In the genomic region with DNA sequence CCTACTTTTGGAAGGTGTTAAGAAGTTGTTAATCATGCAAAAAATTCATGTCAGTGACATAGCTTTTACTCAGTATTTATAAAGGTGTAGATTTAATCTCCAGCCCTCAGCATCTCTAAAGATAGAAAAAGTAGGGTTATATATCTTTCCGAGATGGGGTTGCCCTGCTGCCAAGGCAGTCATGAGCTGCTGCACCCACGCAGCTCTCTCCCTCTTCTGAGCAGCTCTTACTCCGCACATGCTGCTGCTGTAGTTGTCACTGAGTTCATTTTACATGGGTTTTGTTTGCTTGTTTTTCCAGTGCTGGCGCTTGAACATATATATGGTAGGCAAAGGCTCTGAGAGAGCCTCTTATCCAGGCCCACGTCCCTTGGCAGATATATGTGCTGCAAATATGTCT, we compare ENCODE assay signal across 21 mouse cellular contexts. TPM values are rescaled to one million over a fixed set of nuclear protein-coding genes. Genes with fewer than 3 reads are reported as not detected.
DNase-seq lines count a peak whose midpoint lies in the region; ATAC-seq and TF ChIP-seq lines count a peak whose summit lies in the region.
"Had no signal": no experiment of that assay in that cellular context is flagged by ENCODE, and none has a peak within 500 bp of the region (broad histone marks: within the 10 kb centered on the region; RNA-seq: fewer than 3 reads in every experiment).

No protein-coding gene starts in this region.

- peaks cover 40% of the 10 kb centered on the region for H3K4me1 ChIP-seq in limb, embryonic 13.5 days
- H3K4me1 ChIP-seq in limb, embryonic 10.5 days, result peaks cover 10% of the 10 kb centered on the region; the same call in 1 of the 2 replicates
- 0 out of 2 replicates have a peak, but pooled peaks cover 3% of the 10 kb centered on the region for H3K4me1 ChIP-seq in liver, postnatal 0 days (ENCODE audit: insufficient read depth)
- H3K4me1 ChIP-seq: midbrain, embryonic 15.5 days had no signal

- H3K4me2 ChIP-seq in limb, embryonic 13.5 days (replicated peaks), result no peak overlapping the region
- H3K4me2 ChIP-seq in liver, postnatal 0 days (ENCODE audit: low read depth, low read length), result no peak overlapping the region
- H3K4me2 ChIP-seq: heart, embryonic 11.5 days; liver, embryonic 12.5 days; lung, embryonic 14.5 days; midbrain, embryonic 15.5 days; neural tube, embryonic 15.5 days had no signal

- peaks cover 15% of the 10 kb centered on the region for H3K36me3 ChIP-seq in limb, embryonic 13.5 days
- peaks cover 40% of the 10 kb centered on the region for H3K36me3 ChIP-seq in limb, embryonic 10.5 days
- H3K36me3 ChIP-seq in liver, postnatal 0 days (replicated peaks; ENCODE audit: insufficient read depth, low read length), result peaks cover 7% of the 10 kb centered on the region

- H3K9ac ChIP-seq in limb, embryonic 13.5 days, result no peak overlapping the region
- H3K9ac ChIP-seq in liver, postnatal 0 days (replicated peaks), result no peak overlapping the region
- H3K9ac ChIP-seq: liver, embryonic 12.5 days; lung, embryonic 14.5 days; midbrain, embryonic 15.5 days; neural tube, embryonic 15.5 days had no signal

- no peaks in the 10 kb centered on the region for H3K27me3 ChIP-seq in limb, embryonic 13.5 days
- H3K27me3 ChIP-seq in limb, embryonic 10.5 days (ENCODE audit: low read depth, poor library complexity, severe bottlenecking), result no peaks in the 10 kb centered on the region
- no peaks in the 10 kb centered on the region for H3K27me3 ChIP-seq in liver, postnatal 0 days (ENCODE audit: insufficient read depth, low read length)
- H3K27me3 ChIP-seq: CH12.LX; liver, embryonic 12.5 days; midbrain, embryonic 15.5 days; neural tube, embryonic 15.5 days had no signal

- no peak overlapping the region for H3K4me3 ChIP-seq in limb, embryonic 13.5 days
- H3K4me3 ChIP-seq in limb, embryonic 10.5 days, result no peak overlapping the region
- no peak overlapping the region for H3K4me3 ChIP-seq in liver, postnatal 0 days (ENCODE audit: low read depth, low read length)
- H3K4me3 ChIP-seq: liver, embryonic 12.5 days; midbrain, embryonic 15.5 days; neural tube, embryonic 15.5 days had no signal

- TF ChIP-seq CTCF in liver, postnatal 0 days (IDR thresholded peaks at IDR 0.05; ENCODE audit: low read depth), result no peak

- WGBS in limb, embryonic 13.5 days, result 76% methylated on average over 5 of the region's 5 CpGs
- WGBS in limb, embryonic 10.5 days, result 91% methylated on average over 5 of the region's 5 CpGs
- 90% methylated on average over 5 of the region's 5 CpGs for WGBS in liver, postnatal 0 days (ENCODE audit: insufficient replicate concordance)

- no peak overlapping the region for H3K27ac ChIP-seq in limb, embryonic 13.5 days
- no peak overlapping the region for H3K27ac ChIP-seq in limb, embryonic 10.5 days
- H3K27ac ChIP-seq in liver, postnatal 0 days (ENCODE audit: low read depth), result no peak overlapping the region
- H3K27ac ChIP-seq: liver, embryonic 12.5 days; midbrain, embryonic 15.5 days; neural tube, embryonic 15.5 days had no signal

- DNase-seq in frontal cortex, postnatal 36 days (ENCODE audit: low spot score in 2 of 2), result peak; percentile 31 to 67
- no peak for DNase-seq in frontal cortex, postnatal 10 days (ENCODE audit: low spot score in 2 of 2)
- DNase-seq in layer of hippocampus, adult 11-12 months (ENCODE audit: low spot score), result peak; percentile 11
- DNase-seq in layer of hippocampus, adult 9-10 months (ENCODE audit: low spot score), result no peak
- no peak for DNase-seq in limb, embryonic 10.5 days (ENCODE audit: low spot score)
- DNase-seq in right cerebral cortex, postnatal 36 days (ENCODE audit: low spot score in 2 of 2), result peak; percentile 28 to 56
- no peak for DNase-seq in liver, postnatal 0 days
- DNase-seq: cerebellum, adult 8-10 months; gastrocnemius, postnatal 36 days; lung, embryonic 14.5 days; lung, postnatal 36 days; thymus, postnatal 25 days had no signal

- 0 out of 2 replicates have a peak, but pooled peaks have one; percentile 25 for ATAC-seq in limb, embryonic 13.5 days (ENCODE audit: low FRiP score, low read depth)
- no peak for ATAC-seq in liver, postnatal 0 days
- ATAC-seq: forebrain, embryonic 16.5 days; hindbrain, embryonic 16.5 days; intestine, embryonic 16.5 days; liver, embryonic 12.5 days; midbrain, embryonic 15.5 days had no signal

- no peaks in the 10 kb centered on the region for H3K9me3 ChIP-seq in limb, embryonic 13.5 days
- H3K9me3 ChIP-seq in limb, embryonic 10.5 days (replicated peaks), result no peaks in the 10 kb centered on the region
- H3K9me3 ChIP-seq in liver, postnatal 0 days (ENCODE audit: low read length), result no peaks in the 10 kb centered on the region
- H3K9me3 ChIP-seq: liver, embryonic 12.5 days; midbrain, embryonic 15.5 days; neural tube, embryonic 15.5 days had no signal

- no peak for TF ChIP-seq EP300 in liver, postnatal 0 days (IDR thresholded peaks at IDR 0.05; ENCODE audit: low read depth)

RNA-seq across cellular contexts. Expression of gene Ccdc34, which starts 20.7 kb away (rescaled TPM):
- polyA plus RNA-seq in limb, embryonic 13.5 days (2015; fragmentation: Nextera tagmentation; extraction: Ambion mirVana), result 47.6 and 51.7 TPM in 2 replicates
- polyA plus RNA-seq in limb, embryonic 10.5 days (2016; fragmentation: Nextera tagmentation; extraction: Ambion mirVana), result 49.3 and 57.2 TPM in 2 replicates
- 14.5 and 14.6 TPM in 2 replicates for polyA plus RNA-seq in liver, postnatal 0 days (2015; fragmentation: Nextera tagmentation; extraction: Ambion mirVana)

Comparison
In these comparisons a context has a peak if more than half of its experiments do, and no peak if none do; other contexts are left out.
1. DNase-seq: peak in frontal cortex, postnatal 36 days (2 of 2), layer of hippocampus, adult 11-12 months (single experiment) and right cerebral cortex, postnatal 36 days (2 of 2); none in frontal cortex, postnatal 10 days (0 of 2), layer of hippocampus, adult 9-10 months (single experiment), limb, embryonic 10.5 days (single experiment) and liver, postnatal 0 days (single experiment).